Mouse (Mus musculus) small intestine, adult 2 months (tissue): ENCODE results near the gene Ppm1a. TPM values are rescaled to one million over a fixed set of nuclear protein-coding genes. Genes with fewer than 3 reads are reported as not detected.
"Not testable (repeated sequence)": the region's sequence is repeated elsewhere in the genome, so short reads cannot be mapped to it uniquely, and the experiment has no call there.

Experiments used
- H3K27ac ChIP-seq: fragments of 200-500 bp; 2 replicates; pipeline ENCODE4 v1.5.1; 2012; ENCODE audit warnings: low read depth, low read length, control low read depth, inconsistent platforms; ENCODE audit not compliant: insufficient read depth
- H3K27me3 ChIP-seq: fragments of 200-500 bp; 2 replicates; pipeline ENCODE4 v1.6.1; 2012; ENCODE audit warnings: mild to moderate bottlenecking, moderate library complexity, low read length, inconsistent platforms; ENCODE audit not compliant: control insufficient read depth, insufficient read depth
- H3K36me3 ChIP-seq: fragments of 200-500 bp; 2 replicates; pipeline ENCODE4 v1.6.1; 2012; ENCODE audit warnings: mild to moderate bottlenecking, low read length, control low read depth, inconsistent platforms; ENCODE audit not compliant: control insufficient read depth, insufficient read depth
- H3K4me1 ChIP-seq: fragments of 200-500 bp; 2 replicates; pipeline ENCODE4 v1.6.1; 2012; ENCODE audit warnings: low read length, inconsistent platforms, mixed read lengths; ENCODE audit not compliant: control insufficient read depth, insufficient read depth, insufficient read length
- H3K4me3 ChIP-seq: fragments of 200-500 bp; 2 replicates; pipeline ENCODE4 v1.5.1; 2012; ENCODE audit warnings: low read depth, mild to moderate bottlenecking, control low read depth, inconsistent platforms, low read length, moderate library complexity
- CTCF ChIP-seq: fragments of 200-500 bp; IDR thresholded peaks from 2 replicates; pipeline ENCODE4 v1.5.1; 2012; ENCODE audit warnings: low read depth, mild to moderate bottlenecking, control low read depth, inconsistent platforms, low read length, moderate library complexity, mixed read lengths; ENCODE audit not compliant: insufficient replicate concordance, insufficient read length; ENCODE audit errors: extremely low read depth
- POLR2A ChIP-seq: fragments of 200-500 bp; IDR thresholded peaks from 2 replicates; pipeline ENCODE4 v1.6.1; 2012; ENCODE audit warnings: low read depth, mild to moderate bottlenecking, control low read depth, inconsistent platforms, low read length, moderate library complexity
- WGBS: fragments of 180-500 bp; shearing (Covaris S2); methylation state at CpG from one replicate; pipeline ENCODE4 v1.1.7; 2018; 5-methylcytosine and 5-hydroxymethylcytosine counted together
- polyA plus RNA-seq: library from polyadenylated mRNA; depleted of rRNA; stranded (reverse); fragments of >200 nt; gene quantifications from 2 replicates; pipeline ENCODE4 v1.2.3, GENCODE M21; 2012

Gene Ppm1a
- polyA plus RNA-seq, 1 experiment, result 34.7 TPM

DNA sequence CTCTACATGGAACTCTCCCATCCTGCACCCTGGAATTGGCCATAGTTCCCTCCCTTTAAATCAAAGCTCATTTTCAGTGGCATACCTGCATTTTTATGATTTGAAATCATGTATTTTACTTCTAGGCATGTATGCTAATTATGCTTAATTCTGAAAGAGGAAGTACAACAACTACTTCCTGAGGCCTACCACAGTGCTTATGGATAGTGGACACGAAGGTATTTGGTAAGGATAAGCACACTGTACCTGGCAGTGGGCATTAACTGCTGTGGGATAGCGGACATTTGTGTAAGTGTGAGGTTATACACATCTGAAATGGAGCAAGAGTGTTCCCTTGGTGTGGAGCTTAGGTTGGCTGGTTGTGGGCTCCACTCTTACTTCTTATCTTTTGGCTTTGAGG lies 11.0 kb downstream of the Ppm1a start:
- TF ChIP-seq CTCF, result no peak
- no peak for TF ChIP-seq POLR2A
- no peaks in the 10 kb centered on the region for H3K27me3 ChIP-seq
- WGBS, result 54% methylated on average over 2 of the region's 2 CpGs
- H3K4me3 ChIP-seq, result no peak overlapping the region
- H3K36me3 ChIP-seq, result peaks cover 3% of the 10 kb centered on the region; the same call in 1 of the 2 replicates
- no peak overlapping the region; the same call in 1 of the 2 replicates for H3K27ac ChIP-seq
- peaks cover 18% of the 10 kb centered on the region; the same call in 1 of the 2 replicates for H3K4me1 ChIP-seq

DNA sequence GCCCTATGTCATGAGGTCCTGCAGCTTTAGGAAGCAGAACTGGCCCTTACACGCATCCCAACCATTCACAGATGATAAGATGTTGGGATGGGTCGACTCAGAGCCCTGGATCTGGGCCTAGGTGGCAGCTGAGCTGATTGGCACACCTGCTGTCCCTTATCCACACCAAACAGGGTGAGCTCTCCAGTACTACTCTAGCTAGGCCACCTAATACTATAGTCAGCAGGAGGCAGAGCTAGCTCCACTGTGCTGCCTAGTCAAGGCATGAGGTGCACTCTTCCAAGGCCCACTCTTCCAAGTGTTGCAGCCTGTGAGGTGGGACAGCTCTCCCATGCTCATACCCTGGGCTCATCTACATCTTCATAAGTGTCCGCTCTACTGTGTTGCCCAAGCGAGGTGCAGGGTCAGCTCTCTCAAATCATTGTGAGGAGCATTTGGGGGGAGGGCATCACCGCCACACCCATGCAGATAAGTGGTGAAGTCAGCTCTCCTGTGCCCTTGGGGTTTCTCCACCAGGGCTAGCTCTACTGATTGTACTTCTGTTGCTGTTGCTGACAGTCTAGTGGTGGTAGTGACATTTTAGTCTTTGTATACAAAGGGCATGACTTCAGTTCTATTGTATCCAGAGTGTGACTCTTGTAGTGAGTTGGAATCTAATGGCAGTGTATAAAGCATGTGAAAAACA lies 12.4 kb downstream of the Ppm1a start:
- H3K27me3 ChIP-seq, result no peaks in the 10 kb centered on the region
- WGBS, result 69% methylated on average over 5 of the region's 5 CpGs
- TF ChIP-seq POLR2A (no peak), CTCF (no peak)
- no peak overlapping the region for H3K27ac ChIP-seq
- H3K36me3 ChIP-seq, result peaks cover 8% of the 10 kb centered on the region
- H3K4me1 ChIP-seq, result peaks cover 14% of the 10 kb centered on the region; the same call in 1 of the 2 replicates
- no peak overlapping the region for H3K4me3 ChIP-seq

DNA sequence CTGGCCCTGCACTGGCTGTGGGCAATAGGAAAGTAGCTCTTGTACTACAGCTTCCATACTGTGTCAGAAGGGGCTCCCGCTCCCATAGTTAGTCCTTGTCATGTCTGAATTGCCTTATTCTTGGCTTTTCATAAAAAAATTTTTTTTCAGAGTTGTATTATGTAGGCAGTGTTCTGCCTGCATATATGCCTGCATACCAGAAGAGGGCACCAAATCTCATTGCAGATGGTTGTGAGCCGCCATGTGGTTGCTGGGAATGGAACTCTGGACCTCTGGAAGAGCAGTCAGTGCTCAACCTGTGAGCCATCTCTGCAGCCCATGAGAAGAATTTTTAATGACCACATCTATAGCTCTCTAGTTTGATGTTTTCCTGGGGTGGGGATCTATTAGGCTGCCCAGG lies 13.9 kb downstream of the Ppm1a start:
- 96% methylated on average over 2 of the region's 2 CpGs for WGBS
- peaks cover 14% of the 10 kb centered on the region; the same call in 1 of the 2 replicates for H3K4me1 ChIP-seq
- H3K36me3 ChIP-seq, result peaks cover 8% of the 10 kb centered on the region
- no peak overlapping the region for H3K27ac ChIP-seq
- no peaks in the 10 kb centered on the region; the same call in 1 of the 2 replicates for H3K27me3 ChIP-seq
- H3K4me3 ChIP-seq, result no peak overlapping the region
- TF ChIP-seq POLR2A, result no peak
- TF ChIP-seq CTCF, result peak; percentile 11; the same call in 1 of the 2 replicates

DNA sequence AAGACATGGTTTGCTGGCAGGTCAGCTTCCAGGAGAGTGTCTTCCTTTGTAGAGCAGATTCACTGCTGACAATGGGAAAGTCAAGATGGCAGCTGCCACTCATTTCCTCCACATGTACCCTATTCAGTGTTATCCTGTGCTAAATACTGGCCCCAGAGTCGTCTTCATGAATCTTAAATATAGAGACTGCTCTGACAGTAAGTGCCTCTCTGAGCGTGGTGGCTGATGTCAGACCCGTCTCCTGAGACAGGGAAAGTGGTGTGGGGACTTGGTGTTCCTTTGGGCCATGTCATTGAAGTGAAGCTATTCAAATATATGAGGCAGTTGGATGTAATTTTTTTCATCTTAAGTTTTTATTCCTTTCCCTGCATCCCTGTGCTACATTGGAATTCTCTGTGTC lies 14.5 kb downstream of the Ppm1a start:
- 90% methylated on average over 3 of the region's 3 CpGs for WGBS
- peaks cover 14% of the 10 kb centered on the region; the same call in 1 of the 2 replicates for H3K4me1 ChIP-seq
- H3K27me3 ChIP-seq, result no peaks in the 10 kb centered on the region; the same call in 1 of the 2 replicates
- H3K27ac ChIP-seq, result no peak overlapping the region
- H3K36me3 ChIP-seq, result peaks cover 10% of the 10 kb centered on the region
- TF ChIP-seq POLR2A, result no peak
- TF ChIP-seq CTCF, result no peak
- no peak overlapping the region for H3K4me3 ChIP-seq

DNA sequence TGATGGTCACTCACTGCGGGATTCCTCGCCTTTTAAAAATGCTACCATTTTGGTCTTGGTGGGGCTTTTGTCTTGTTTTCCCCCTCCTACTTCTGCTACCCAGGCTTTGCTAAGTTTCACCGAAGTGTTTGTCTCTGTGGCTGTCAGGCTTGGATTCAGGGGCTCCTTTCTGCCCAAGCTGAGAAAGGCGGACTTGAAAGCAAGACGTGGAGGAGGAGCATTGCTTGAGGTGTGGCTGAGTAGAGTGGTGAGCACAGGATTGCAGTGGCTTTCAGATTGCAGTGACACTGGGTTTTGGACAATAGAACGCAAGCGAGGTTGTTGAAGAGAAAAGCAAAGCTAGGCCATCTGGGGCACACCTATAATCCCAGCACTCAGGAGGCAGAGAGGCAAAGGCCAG lies 16.7 kb downstream of the Ppm1a start:
- no peaks in the 10 kb centered on the region; the same call in 1 of the 2 replicates for H3K27me3 ChIP-seq
- TF ChIP-seq POLR2A (no peak), CTCF (no peak)
- H3K27ac ChIP-seq, result no peak overlapping the region
- peaks cover 10% of the 10 kb centered on the region; the same call in 1 of the 2 replicates for H3K4me1 ChIP-seq
- H3K4me3 ChIP-seq, result no peak overlapping the region
- 80% methylated on average over 7 of the region's 7 CpGs for WGBS
- H3K36me3 ChIP-seq, result peaks cover 11% of the 10 kb centered on the region

DNA sequence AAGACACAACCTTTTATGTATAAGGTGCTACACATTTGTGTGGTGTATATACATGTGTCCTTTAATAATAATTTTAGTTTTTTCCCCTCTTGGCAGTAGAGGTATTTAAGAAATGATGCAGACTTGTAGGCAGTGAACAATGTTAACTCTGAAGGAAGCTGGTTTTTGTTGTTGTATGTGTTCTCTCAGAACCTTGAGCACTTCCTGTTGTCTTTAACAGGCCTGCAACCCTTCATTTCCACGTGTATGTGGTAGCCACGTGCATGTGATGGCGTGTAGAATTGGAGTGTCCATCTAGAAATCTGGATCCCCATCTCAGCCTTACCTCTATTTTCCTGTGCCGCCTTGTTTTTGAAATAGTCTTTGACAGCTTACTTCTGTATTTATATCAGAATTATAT lies 20.0 kb downstream of the Ppm1a start:
- Histone ChIP-seq H3K27ac (no peak overlapping the region), H3K36me3 (peaks cover 9% of the 10 kb centered on the region), H3K4me1 (peaks cover 3% of the 10 kb centered on the region; the same call in 1 of the 2 replicates), H3K4me3 (no peak overlapping the region), H3K27me3 (no peaks in the 10 kb centered on the region; the same call in 1 of the 2 replicates)
- no peak for TF ChIP-seq POLR2A
- no peak for TF ChIP-seq CTCF
- WGBS, result 71% methylated on average over 4 of the region's 4 CpGs

DNA sequence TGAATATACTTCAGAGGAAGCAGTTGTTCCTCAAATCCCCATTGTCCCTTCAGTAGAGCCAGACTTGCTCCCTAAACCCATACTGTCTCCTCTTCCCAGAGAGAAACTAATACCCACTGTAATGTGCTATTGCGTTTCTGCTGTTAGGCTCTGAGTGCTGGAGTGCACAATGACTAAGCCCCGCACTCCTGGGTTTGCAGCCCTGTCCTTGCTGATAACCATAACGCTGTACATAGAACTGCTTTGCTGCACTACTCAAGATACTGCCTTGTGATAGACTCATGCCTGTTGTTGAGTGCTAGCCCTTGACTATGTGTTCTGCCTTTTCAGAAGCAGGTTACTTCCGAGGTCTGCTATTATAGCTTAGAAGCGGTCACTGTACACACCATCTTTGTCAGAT lies 22.9 kb downstream of the Ppm1a start:
- Histone ChIP-seq H3K36me3 (peaks cover 12% of the 10 kb centered on the region), H3K27me3 (no peaks in the 10 kb centered on the region; the same call in 1 of the 2 replicates), H3K4me1 (peaks cover 2% of the 10 kb centered on the region; the same call in 1 of the 2 replicates), H3K4me3 (no peak overlapping the region), H3K27ac (no peak overlapping the region)
- 83% methylated on average over 5 of the region's 5 CpGs for WGBS
- TF ChIP-seq POLR2A (no peak), CTCF (no peak)

DNA sequence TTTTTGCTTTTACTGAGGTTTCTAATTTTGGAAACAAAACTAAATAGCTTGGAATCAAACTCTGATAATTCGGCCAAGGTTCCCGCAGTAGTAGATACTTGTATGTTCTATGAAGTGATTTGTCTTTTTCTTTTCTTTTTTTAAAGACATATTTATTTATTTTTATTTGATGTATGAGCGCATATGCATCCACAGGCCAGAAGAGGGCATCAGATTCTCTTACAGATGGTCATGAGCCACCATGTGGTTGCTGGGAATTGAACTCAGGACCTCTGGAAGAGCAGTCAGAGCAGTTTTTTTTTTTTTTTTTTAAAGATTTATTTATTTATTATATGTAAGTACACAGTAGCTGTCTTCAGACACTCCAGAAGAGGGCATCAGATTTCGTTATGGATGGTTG lies 25.5 kb downstream of the Ppm1a start:
- H3K36me3 ChIP-seq, result peaks cover 16% of the 10 kb centered on the region
- H3K4me3 ChIP-seq, H3K4me1 ChIP-seq, H3K27ac ChIP-seq, H3K27me3 ChIP-seq: not testable (repeated sequence)
- 81% methylated on average over 4 of the region's 4 CpGs for WGBS
